Mouse (Mus musculus) right cerebral cortex, postnatal 10 days (tissue): ENCODE data around the gene Myl3.

Experiments
- DNase-seq, 2 experiments: peaks; one replicate each; pipeline ENCODE4 v3.0.0; 2021; ENCODE audit warnings: low spot score in 2 of 2

Gene Myl3

GRCm38 (mm10) chr9:110741711-110742294, at the start of gene Myl3:
Myl3 (plus strand) TSS chr9:110741861.
- DNase-seq, result no peak

GRCm38 (mm10) chr9:110695165-110695755, 46.4 kb upstream of the Myl3 start:
- no peak for DNase-seq

- no peak for DNase-seq
These were observed 45.2 kb upstream of the Myl3 start for GRCm38 (mm10) chr9:110696427-110696826.

- DNase-seq, result no peak
These were observed 44.2 kb upstream of the Myl3 start for GRCm38 (mm10) chr9:110697465-110697864.

- DNase-seq, result no peak
These were observed 42.1 kb upstream of the Myl3 start for GRCm38 (mm10) chr9:110699574-110699973.

- DNase-seq, result no peak
These were observed 40.3 kb upstream of the Myl3 start for GRCm38 (mm10) chr9:110701114-110702032.

GRCm38 (mm10) chr9:110702848-110703247, 38.8 kb upstream of the Myl3 start:
- DNase-seq, result no peak

- DNase-seq, result no peak
These were observed 37.7 kb upstream of the Myl3 start for GRCm38 (mm10) chr9:110703951-110704350.

GRCm38 (mm10) chr9:110706784-110707183, 34.9 kb upstream of the Myl3 start:
- DNase-seq, result no peak

- DNase-seq, result peak; percentile 84 to 85
These were observed 31.9 kb upstream of the Myl3 start for GRCm38 (mm10) chr9:110709640-110710258.

- DNase-seq, result no peak
These were observed 30.1 kb upstream of the Myl3 start for GRCm38 (mm10) chr9:110711532-110711931.

GRCm38 (mm10) chr9:110711996-110712395, 29.7 kb upstream of the Myl3 start:
- no peak for DNase-seq

- no peak for DNase-seq
These were observed 29.1 kb upstream of the Myl3 start for GRCm38 (mm10) chr9:110712545-110712944.

- no peak for DNase-seq
These were observed 28.3 kb upstream of the Myl3 start for GRCm38 (mm10) chr9:110713389-110713788.

GRCm38 (mm10) chr9:110715426-110715825, 26.2 kb upstream of the Myl3 start:
- DNase-seq, result no peak

- peak; percentile 82 to 83 for DNase-seq
These were observed 24.9 kb upstream of the Myl3 start for GRCm38 (mm10) chr9:110716775-110717174.

- DNase-seq, result no peak
These were observed 23.6 kb upstream of the Myl3 start for GRCm38 (mm10) chr9:110718071-110718470.

GRCm38 (mm10) chr9:110718810-110719209, 22.9 kb upstream of the Myl3 start:
- DNase-seq, result no peak

- DNase-seq, result no peak
These were observed 21.7 kb upstream of the Myl3 start for GRCm38 (mm10) chr9:110719977-110720376.

GRCm38 (mm10) chr9:110722060-110722459, 19.6 kb upstream of the Myl3 start:
- DNase-seq, result no peak

- DNase-seq, result peak; percentile 68 to 72
These were observed 15.9 kb upstream of the Myl3 start for GRCm38 (mm10) chr9:110725721-110726135.

GRCm38 (mm10) chr9:110726867-110727266, 14.8 kb upstream of the Myl3 start:
- DNase-seq, result peak in 1 of 2 experiments; percentile 54
